Mouse (Mus musculus) stomach, postnatal 0 days (tissue): ENCODE results near the gene Sstr4. TPM values are rescaled to one million over a fixed set of nuclear protein-coding genes. Genes with fewer than 3 reads are reported as not detected.

ENCODE experiments used
- ATAC-seq: fragments of 200-750 bp; cut with Nextera tagmentation; 2 replicates; pipeline ENCODE4 v1.8.0; 2017; ENCODE audit not compliant: low FRiP score, low TSS enrichment
- DNase-seq: peaks from one replicate; pipeline ENCODE4 v3.0.0-alpha.2; 2016; ENCODE audit warnings: low spot score
- H3K27ac ChIP-seq: fragments of 300-500 bp; sonication (generic); replicated peaks from 2 replicates; pipeline ENCODE4 v1.5.1; 2014; ENCODE audit warnings: mild to moderate bottlenecking, control low read depth
- H3K27me3 ChIP-seq: fragments of 300-500 bp; sonication (generic); 2 replicates; pipeline ENCODE4 v1.6.1; 2014; ENCODE audit warnings: low read length; ENCODE audit not compliant: control insufficient read depth, insufficient read depth
- H3K36me3 ChIP-seq: fragments of 300-500 bp; sonication (generic); 2 replicates; pipeline ENCODE4 v1.6.1; 2014; ENCODE audit warnings: low read length, mixed read lengths; ENCODE audit not compliant: control insufficient read depth, insufficient read depth
- H3K4me1 ChIP-seq: fragments of 300-500 bp; sonication (generic); replicated peaks from 2 replicates; pipeline ENCODE4 v1.6.1; 2014; ENCODE audit warnings: antibody characterized with exemption; ENCODE audit not compliant: control insufficient read depth, insufficient read depth
- H3K4me2 ChIP-seq: fragments of 300-500 bp; sonication (generic); replicated peaks from 2 replicates; pipeline ENCODE4 v1.6.1; 2014; ENCODE audit warnings: low read depth, mild to moderate bottlenecking, control low read depth, moderate library complexity
- H3K4me3 ChIP-seq: fragments of 300-500 bp; sonication (generic); 2 replicates; pipeline ENCODE4 v1.5.1; 2014; ENCODE audit warnings: low read depth, low read length, control low read depth
- H3K9ac ChIP-seq: fragments of 300-500 bp; sonication (generic); 2 replicates; pipeline ENCODE4 v1.6.1; 2014; ENCODE audit warnings: mild to moderate bottlenecking, low read length, control low read depth, mixed read lengths
- H3K9me3 ChIP-seq: fragments of 300-500 bp; sonication (generic); 2 replicates; pipeline ENCODE4 v1.6.1; 2016; ENCODE audit warnings: low read length; ENCODE audit not compliant: control insufficient read depth
- CTCF ChIP-seq: IDR thresholded peaks from 2 replicates; pipeline ENCODE4 v1.5.1; 2016; ENCODE audit warnings: antibody characterized with exemption, low read depth, mild to moderate bottlenecking, moderate library complexity
- EP300 ChIP-seq: optimal IDR thresholded peaks from 2 replicates; pipeline ENCODE3; 2016; ENCODE audit warnings: antibody characterized with exemption
- WGBS: fragments of 180-500 bp; shearing (Covaris S2); extraction: QIAGEN DNeasy Blood & Tissue Kit; methylation state at CpG from one replicate; pipeline ENCODE4 v1.1.7; 2014; 5-methylcytosine and 5-hydroxymethylcytosine counted together
- polyA plus RNA-seq: library from polyadenylated mRNA; unstranded; fragments of >200 nt; fragmentation: Nextera tagmentation; extraction: Ambion mirVana; gene quantifications from 2 replicates; pipeline ENCODE4 v1.2.1, GENCODE M21; 2015

The Sstr4 gene
- polyA plus RNA-seq, 1 experiment from 2014 or later = 0.49 TPM

- TF ChIP-seq EP300 = no peak
- no peak for TF ChIP-seq CTCF
- Histone ChIP-seq H3K4me3 (no peak overlapping the region), H3K4me1 (no peaks in the 10 kb centered on the region), H3K9me3 (no peaks in the 10 kb centered on the region), H3K27ac (no peak overlapping the region), H3K9ac (no peak overlapping the region), H3K27me3 (no peaks in the 10 kb centered on the region), H3K4me2 (no peak overlapping the region), H3K36me3 (no peaks in the 10 kb centered on the region)
- no peak for ATAC-seq
- DNase-seq = no peak
- 25% methylated on average over 1 of the region's 1 CpGs for WGBS
Observed at GRCm38 (mm10) chr2:148352655-148353054, 42.5 kb upstream of the Sstr4 start.

DNA sequence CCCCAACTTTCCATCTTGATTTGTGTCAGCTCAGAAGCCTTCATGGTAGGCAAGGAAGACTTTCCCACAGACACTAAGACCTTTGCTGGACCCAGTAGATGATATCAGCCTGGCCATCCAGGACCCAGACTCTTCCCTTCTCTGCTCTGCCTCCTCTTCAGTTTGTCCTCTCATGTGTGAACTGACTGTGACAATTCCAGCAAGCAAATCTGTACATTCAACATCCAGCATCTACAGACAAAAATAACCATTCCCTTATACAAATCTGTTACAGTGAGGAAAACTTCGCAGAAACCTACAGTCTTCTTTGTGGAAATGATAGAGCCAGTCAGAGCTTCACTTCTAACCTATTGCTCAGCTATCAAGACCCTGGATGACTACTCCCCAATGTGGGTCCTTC lies 38.0 kb upstream of the Sstr4 start:
- H3K9ac ChIP-seq = no peak overlapping the region
- no peaks in the 10 kb centered on the region for H3K36me3 ChIP-seq
- no peaks in the 10 kb centered on the region for H3K27me3 ChIP-seq
- no peak overlapping the region for H3K4me2 ChIP-seq
- no peak overlapping the region for H3K4me3 ChIP-seq
- DNase-seq (no peak), ATAC-seq (no peak)
- TF ChIP-seq EP300 (no peak), CTCF (no peak)
- no peaks in the 10 kb centered on the region for H3K4me1 ChIP-seq
- WGBS = 78% methylated on average over 1 of the region's 1 CpGs
- no peaks in the 10 kb centered on the region for H3K9me3 ChIP-seq
- no peak overlapping the region for H3K27ac ChIP-seq

DNA sequence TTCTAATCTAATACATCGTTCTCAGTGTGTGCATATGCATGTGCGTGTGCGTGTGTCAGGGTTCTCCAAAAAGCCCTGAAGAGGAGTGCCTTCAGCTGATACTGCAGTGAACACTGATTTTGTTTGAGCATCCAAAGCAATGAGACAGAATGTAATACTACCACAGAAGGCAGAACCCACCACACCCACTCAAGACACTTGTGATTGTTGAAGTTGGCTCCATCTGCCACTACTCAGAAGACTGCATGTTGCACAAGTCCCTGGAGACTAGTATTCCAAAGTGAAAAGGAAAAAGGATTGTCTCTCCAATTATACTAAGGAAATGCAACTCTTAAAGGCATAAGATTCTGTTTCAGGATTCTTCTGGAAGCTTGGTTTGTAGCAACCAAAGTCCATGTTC lies 30.6 kb upstream of the Sstr4 start:
- no peaks in the 10 kb centered on the region for H3K4me1 ChIP-seq
- ATAC-seq = no peak
- TF ChIP-seq CTCF (no peak), EP300 (no peak)
- no peaks in the 10 kb centered on the region for H3K36me3 ChIP-seq
- H3K9ac ChIP-seq = no peak overlapping the region
- no peak overlapping the region for H3K4me2 ChIP-seq
- no peak for DNase-seq
- WGBS = 94% methylated on average over 3 of the region's 3 CpGs
- no peaks in the 10 kb centered on the region for H3K27me3 ChIP-seq
- no peaks in the 10 kb centered on the region for H3K9me3 ChIP-seq
- H3K4me3 ChIP-seq = no peak overlapping the region
- H3K27ac ChIP-seq = no peak overlapping the region

- Histone ChIP-seq H3K27me3 (no peaks in the 10 kb centered on the region), H3K9me3 (no peaks in the 10 kb centered on the region), H3K36me3 (no peaks in the 10 kb centered on the region), H3K4me3 (no peak overlapping the region), H3K4me1 (no peaks in the 10 kb centered on the region), H3K9ac (no peak overlapping the region), H3K27ac (no peak overlapping the region), H3K4me2 (no peak overlapping the region)
- ATAC-seq (no peak), DNase-seq (no peak)
- TF ChIP-seq EP300 (no peak), CTCF (no peak)
- WGBS = 40% methylated on average over 1 of the region's 1 CpGs
Observed at GRCm38 (mm10) chr2:148365227-148365626, 29.9 kb upstream of the Sstr4 start.

- TF ChIP-seq CTCF = no peak
- TF ChIP-seq EP300 = no peak
- DNase-seq (no peak), ATAC-seq (no peak)
- no peaks in the 10 kb centered on the region for H3K9me3 ChIP-seq
- no peaks in the 10 kb centered on the region for H3K36me3 ChIP-seq
- H3K4me1 ChIP-seq = no peaks in the 10 kb centered on the region
- H3K27me3 ChIP-seq = no peaks in the 10 kb centered on the region
- no peak overlapping the region for H3K27ac ChIP-seq
- 45% methylated on average over 4 of the region's 4 CpGs for WGBS
- H3K4me3 ChIP-seq = no peak overlapping the region
- H3K4me2 ChIP-seq = no peak overlapping the region
- H3K9ac ChIP-seq = no peak overlapping the region
Observed at GRCm38 (mm10) chr2:148371743-148372630, 23.2 kb upstream of the Sstr4 start.

DNA sequence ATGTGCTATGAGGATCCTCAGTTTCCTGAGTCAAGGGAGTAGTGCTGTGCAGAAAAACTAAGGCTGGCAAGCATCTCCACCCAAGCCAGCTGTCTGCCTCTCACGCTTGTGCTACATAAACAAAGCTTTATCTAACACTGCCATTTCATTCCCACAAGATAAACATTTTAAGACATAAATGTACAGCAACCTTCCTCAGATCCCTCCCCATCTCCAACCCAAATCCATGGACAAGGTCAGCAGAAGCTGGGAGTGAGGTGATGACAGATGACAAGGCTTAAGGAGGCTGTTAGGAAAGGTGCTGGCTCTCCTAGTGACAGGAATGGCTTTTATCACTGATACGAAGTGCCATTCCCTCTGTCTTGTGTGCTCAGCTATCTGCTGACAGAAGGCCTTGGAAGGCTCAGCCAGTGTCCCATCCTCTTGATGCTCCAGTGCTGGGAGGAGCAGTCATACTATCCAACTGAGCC lies 21.5 kb upstream of the Sstr4 start:
- Histone ChIP-seq H3K4me3 (no peak overlapping the region), H3K27me3 (no peaks in the 10 kb centered on the region), H3K36me3 (no peaks in the 10 kb centered on the region), H3K9ac (no peak overlapping the region), H3K9me3 (no peaks in the 10 kb centered on the region), H3K4me2 (no peak overlapping the region), H3K27ac (no peak overlapping the region), H3K4me1 (no peaks in the 10 kb centered on the region)
- no peak for ATAC-seq
- DNase-seq = no peak
- 25% methylated on average over 2 of the region's 2 CpGs for WGBS
- TF ChIP-seq EP300 = no peak
- no peak for TF ChIP-seq CTCF
